Mouse (Mus musculus): Measurements from ENCODE around the gene H2afy.

- no peak for TF ChIP-seq CTCF (IDR thresholded peaks at IDR 0.05; ENCODE audit: low read depth)
- TF ChIP-seq EP300 (IDR thresholded peaks at IDR 0.05; ENCODE audit: low read depth): no peak
These were observed 40.1 kb upstream of the H2afy start for GRCm38 (mm10) chr13:56176310-56176709.
